Mouse (Mus musculus): ENCODE results near the gene Agbl3.

GRCm38 (mm10) chr6:34751625-34752024 is 28.6 kb upstream of the Agbl3 start:
- no peak for TF ChIP-seq POLR2A (IDR thresholded peaks at IDR 0.05; ENCODE audit: borderline replicate concordance, control insufficient read depth, low read depth, low read length)
- TF ChIP-seq CTCF (IDR thresholded peaks at IDR 0.05; ENCODE audit: control insufficient read depth, insufficient read depth, low read length) = no peak
